Mouse (Mus musculus): ENCODE data around the gene Gm17019. TPM values are rescaled to one million over a fixed set of nuclear protein-coding genes. Genes with fewer than 3 reads are reported as not detected.

The Gm17019 gene
- polyA plus RNA-seq, 1 experiment from 2014 or later: not detected

Other genes with a start within 250 kb of the Gm17019 start
- gene Gm9758, start 118.1 kb downstream of the Gm17019 start, polyA plus RNA-seq (2016; fragmentation: Nextera tagmentation; extraction: Ambion mirVana): not detected in 2 replicates
- gene Speer4e, start 94.6 kb downstream of the Gm17019 start, polyA plus RNA-seq (2016; fragmentation: Nextera tagmentation; extraction: Ambion mirVana): not detected in 2 replicates
- gene Gm10354, start 54.1 kb downstream of the Gm17019 start, polyA plus RNA-seq (2016; fragmentation: Nextera tagmentation; extraction: Ambion mirVana): not detected in 2 replicates